Mouse (Mus musculus) urinary bladder, postnatal 4 days (tissue): ENCODE results near the gene Cep295.
"Not testable (repeated sequence)": the region's sequence is repeated elsewhere in the genome, so short reads cannot be mapped to it uniquely, and the experiment has no call there.

Source experiments
- DNase-seq, 2 experiments: peaks; one replicate each; pipeline ENCODE4 v3.0.0; 2021 to 2022; ENCODE audit warnings: low spot score in 2 of 2

Cep295 gene

GRCm38 (mm10) chr9:15306398-15307119 is 51.0 kb downstream of the Cep295 start, which contains the start of gene 4931406C07Rik:
4931406C07Rik (minus strand) TSS chr9:15306448.
- DNase-seq: no peak

- peak; percentile 95 to 99 for DNase-seq
Observed at GRCm38 (mm10) chr9:15305503-15306397, 51.8 kb downstream of the Cep295 start, which contains the start of gene Taf1d. Taf1d (plus strand) TSS chr9:15306214.

- DNase-seq: no peak
Observed at GRCm38 (mm10) chr9:15302881-15303280, 54.7 kb downstream of the Cep295 start.

- not testable (repeated sequence) for DNase-seq
Observed at GRCm38 (mm10) chr9:15302006-15302405, 55.6 kb downstream of the Cep295 start.

GRCm38 (mm10) chr9:15301399-15301798 is 56.2 kb downstream of the Cep295 start:
- no peak for DNase-seq

- DNase-seq: no peak
Observed at GRCm38 (mm10) chr9:15300056-15300455, 57.5 kb downstream of the Cep295 start.

GRCm38 (mm10) chr9:15298451-15298850 is 59.1 kb downstream of the Cep295 start:
- no peak for DNase-seq

DNA sequence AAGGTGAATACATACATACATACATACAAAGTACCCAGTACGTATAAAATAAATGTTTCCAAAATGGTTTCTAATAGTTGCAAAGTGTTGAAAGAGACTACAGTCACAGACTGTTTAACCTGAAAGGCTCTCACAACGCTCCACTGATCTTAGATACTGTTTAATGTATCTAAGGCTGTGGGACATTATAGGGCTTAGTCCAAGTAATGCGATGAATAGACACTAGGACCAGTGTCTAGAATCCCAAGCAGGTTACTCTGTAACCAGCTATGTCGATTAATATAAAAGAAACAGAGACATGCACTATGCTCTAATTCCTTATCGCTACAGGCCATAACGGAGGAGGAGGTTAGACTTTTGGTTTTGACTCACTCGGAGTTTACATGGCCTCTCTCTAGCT is 60.5 kb downstream of the Cep295 start:
- DNase-seq: no peak

- no peak for DNase-seq
Observed at GRCm38 (mm10) chr9:15289251-15289650, 68.3 kb downstream of the Cep295 start.

GRCm38 (mm10) chr9:15288402-15288801 is 69.2 kb downstream of the Cep295 start:
- DNase-seq: no peak

- no peak for DNase-seq
Observed at GRCm38 (mm10) chr9:15287846-15288245, 69.7 kb downstream of the Cep295 start.

DNA sequence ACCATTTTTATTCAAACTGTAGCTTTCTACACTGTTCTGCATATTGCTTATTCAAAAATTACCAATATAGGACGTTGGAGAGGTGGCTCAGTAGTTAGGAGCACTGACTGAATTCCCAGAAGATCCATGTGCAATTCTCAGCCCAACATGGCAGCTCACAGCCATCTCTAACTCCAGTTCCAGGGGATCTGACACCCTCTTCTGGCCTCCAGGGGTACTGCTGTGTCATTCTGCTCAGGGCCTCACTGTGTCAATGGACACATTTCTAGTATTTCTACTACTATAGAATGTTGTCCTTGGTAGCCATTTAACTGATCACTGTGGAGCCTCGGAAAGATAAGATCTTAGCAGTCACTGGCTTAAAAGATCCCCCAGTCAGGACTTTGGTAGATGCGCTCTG is 72.1 kb downstream of the Cep295 start:
- no peak for DNase-seq

- no peak for DNase-seq
Observed at GRCm38 (mm10) chr9:15280491-15280879, 77.1 kb downstream of the Cep295 start.

GRCm38 (mm10) chr9:15279649-15280490 is 77.7 kb downstream of the Cep295 start, which contains the start of gene Med17:
Med17 (minus strand) TSS chr9:15279931.
- DNase-seq: peak; percentile 88 to 92

DNA sequence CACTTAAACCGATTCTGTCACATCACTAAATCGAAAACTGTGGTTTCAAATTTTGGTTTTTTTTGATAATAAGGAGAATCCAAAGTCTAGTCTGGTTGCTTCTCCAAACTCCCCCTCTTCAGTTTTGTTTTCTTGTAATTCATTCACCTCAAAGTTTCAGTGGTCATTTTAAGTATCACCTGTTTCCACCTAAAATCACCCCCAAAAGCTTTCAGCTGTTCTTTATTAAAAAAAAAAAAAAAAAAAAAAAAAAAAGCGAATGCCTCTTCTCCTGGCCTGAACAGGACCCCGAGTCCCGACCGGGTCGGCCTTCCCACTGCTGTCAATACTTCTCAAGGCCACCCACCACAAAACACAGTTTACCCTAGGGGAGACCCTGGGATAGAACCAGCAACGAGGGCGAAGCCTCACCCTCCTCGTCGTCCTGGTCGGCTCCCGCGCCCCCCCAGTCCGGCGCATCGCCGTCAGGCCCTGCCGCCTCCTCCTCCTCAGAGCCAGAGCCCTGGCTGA is 78.4 kb downstream of the Cep295 start:
- no peak for DNase-seq

DNA sequence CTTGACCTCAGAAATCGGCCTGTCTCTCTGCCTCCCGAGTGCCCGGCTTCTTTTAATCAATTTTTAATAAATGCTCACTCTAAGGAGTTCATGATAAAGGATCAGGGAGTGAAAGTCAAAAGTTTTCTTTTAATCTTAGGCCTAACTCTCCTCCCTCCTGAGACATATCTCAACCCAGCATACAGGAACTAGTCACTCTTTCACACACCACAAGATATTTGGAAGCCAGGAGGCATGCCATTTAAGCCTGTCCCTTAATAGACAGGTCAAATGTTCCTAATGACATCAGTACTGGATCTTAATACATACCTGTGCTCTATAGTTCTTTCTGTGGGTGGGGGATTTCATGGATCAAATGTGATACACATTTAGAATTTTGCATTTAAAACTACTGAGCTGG is 79.2 kb downstream of the Cep295 start:
- DNase-seq: no peak

DNA sequence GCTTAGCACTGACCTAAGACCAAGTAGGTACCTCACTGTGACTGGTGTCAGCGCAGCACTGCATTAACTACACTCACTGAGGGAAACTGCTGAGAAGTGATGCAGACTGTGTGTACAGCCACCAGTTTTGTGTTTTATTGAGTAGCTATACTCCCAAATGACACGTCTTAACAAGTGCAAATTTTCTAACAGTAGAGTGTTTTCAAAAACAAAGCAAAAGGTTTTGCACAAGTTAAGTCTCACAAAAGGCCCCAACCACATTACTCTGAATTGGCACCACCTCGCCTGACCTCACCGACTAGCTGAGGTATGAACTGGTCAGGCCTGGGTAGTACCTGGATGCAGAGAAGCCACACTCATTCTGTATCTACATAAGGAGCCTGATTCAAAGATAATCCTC is 80.7 kb downstream of the Cep295 start:
- no peak for DNase-seq

- DNase-seq: no peak
Observed at GRCm38 (mm10) chr9:15273981-15274380, 83.6 kb downstream of the Cep295 start.
